Mouse (Mus musculus) midbrain, postnatal 0 days (tissue): Measurements from ENCODE around the gene Slc2a5. TPM values are rescaled to one million over a fixed set of nuclear protein-coding genes. Genes with fewer than 3 reads are reported as not detected.
A peak's percentile ranks its signal among the peaks of the same experiment; 100 is the strongest.

Source experiments
- ATAC-seq: fragments of 200-750 bp; cut with Nextera tagmentation; 2 replicates; pipeline ENCODE4 v1.8.0; 2017; ENCODE audit warnings: moderate number of reproducible peaks, mild to moderate bottlenecking, moderate TSS enrichment, moderate library complexity; ENCODE audit not compliant: low FRiP score
- DNase-seq: peaks from one replicate; pipeline ENCODE4 v3.0.0-alpha.2; 2015; ENCODE audit warnings: low spot score
- H3K27ac ChIP-seq: fragments of 300-500 bp; sonication (generic); 2 replicates; pipeline ENCODE4 v1.5.1; 2014; ENCODE audit warnings: low read depth, mild to moderate bottlenecking, low read length, mixed read lengths
- H3K27me3 ChIP-seq: fragments of 300-500 bp; sonication (generic); 2 replicates; pipeline ENCODE4 v1.6.1; 2014; ENCODE audit warnings: low read length, control low read depth, mixed read lengths; ENCODE audit not compliant: insufficient read depth
- H3K36me3 ChIP-seq: fragments of 300-500 bp; sonication (generic); 2 replicates; pipeline ENCODE4 v1.6.1; 2014; ENCODE audit warnings: low read length, control low read depth, mixed read lengths; ENCODE audit not compliant: insufficient read depth
- H3K4me1 ChIP-seq: fragments of 300-500 bp; sonication (generic); 2 replicates; pipeline ENCODE4 v1.6.1; 2014; ENCODE audit warnings: mild to moderate bottlenecking, control low read depth, antibody characterized with exemption, low read length, mixed read lengths; ENCODE audit not compliant: insufficient read depth
- H3K4me2 ChIP-seq: fragments of 300-500 bp; sonication (generic); 2 replicates; pipeline ENCODE4 v1.6.1; 2014; ENCODE audit warnings: low read depth, mild to moderate bottlenecking, low read length, mixed read lengths; ENCODE audit not compliant: poor library complexity, severe bottlenecking
- H3K4me3 ChIP-seq: fragments of 300-500 bp; sonication (generic); 2 replicates; pipeline ENCODE4 v1.5.1; 2014; ENCODE audit warnings: low read depth, mild to moderate bottlenecking, low read length, moderate library complexity
- H3K9ac ChIP-seq: fragments of 300-500 bp; sonication (generic); replicated peaks from 2 replicates; pipeline ENCODE4 v1.6.1; 2014; ENCODE audit warnings: mild to moderate bottlenecking, low read length, moderate library complexity, mixed read lengths; ENCODE audit not compliant: poor library complexity, severe bottlenecking
- H3K9me3 ChIP-seq: fragments of 300-500 bp; sonication (generic); 2 replicates; pipeline ENCODE4 v1.6.1; 2016; ENCODE audit warnings: low read length, control low read depth
- CTCF ChIP-seq: IDR thresholded peaks from 2 replicates; pipeline ENCODE4 v1.5.1; 2016; ENCODE audit warnings: antibody characterized with exemption, mild to moderate bottlenecking
- WGBS: fragments of 180-500 bp; shearing (Covaris S2); extraction: QIAGEN DNeasy Blood & Tissue Kit; methylation state at CpG from one replicate; pipeline ENCODE4 v1.1.7; 2014; 5-methylcytosine and 5-hydroxymethylcytosine counted together
- polyA plus RNA-seq: library from polyadenylated mRNA; unstranded; fragments of >200 nt; fragmentation: Nextera tagmentation; extraction: Ambion mirVana; gene quantifications from 2 replicates; pipeline ENCODE4 v1.2.1, GENCODE M21; 2015
- total RNA-seq: library from RNA; depleted of rRNA; stranded (reverse); fragments of >200 nt; gene quantifications from 2 replicates; pipeline ENCODE4 v1.2.3, GENCODE M21; 2014

The Slc2a5 gene
- total and polyA plus RNA-seq, 2 experiments from 2014 or later = 3.2 to 4.3 TPM

DNA sequence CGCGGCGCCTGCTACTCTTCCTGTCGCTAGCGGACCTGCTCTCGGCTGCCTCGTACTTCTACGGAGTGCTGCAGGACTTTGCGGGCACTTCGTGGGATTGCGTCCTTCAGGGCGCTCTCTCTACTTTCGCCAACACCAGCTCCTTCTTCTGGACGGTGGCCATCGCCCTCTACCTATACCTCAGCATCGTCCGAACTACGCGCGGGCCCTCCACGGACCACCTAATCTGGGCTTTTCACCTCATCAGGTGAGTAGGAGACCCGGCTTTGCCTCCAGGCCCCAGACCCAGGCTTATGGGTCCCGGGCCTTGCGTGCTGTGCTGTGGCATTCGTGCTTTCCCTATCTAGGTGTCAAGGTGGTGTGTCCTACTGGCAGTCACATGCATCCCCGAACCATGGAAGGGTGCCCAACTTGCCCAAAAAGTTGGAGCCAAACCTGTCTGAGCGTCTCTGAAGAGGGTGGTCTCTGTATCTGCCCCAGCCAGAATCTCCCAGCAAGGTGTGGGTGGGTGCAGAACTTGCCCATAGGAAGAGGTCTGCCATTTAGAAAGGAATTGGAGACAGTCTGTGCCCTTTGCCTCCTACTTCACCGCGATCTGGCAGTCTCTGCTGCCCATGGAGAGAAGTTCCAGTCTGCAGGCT lies 31.1 kb upstream of the Slc2a5 start:
- Histone ChIP-seq H3K36me3 (no peaks in the 10 kb centered on the region), H3K4me1 (peaks cover 7% of the 10 kb centered on the region; the same call in 1 of the 2 replicates), H3K4me3 (peak overlapping the region; percentile 64), H3K27me3 (peaks cover 7% of the 10 kb centered on the region; the same call in 1 of the 2 replicates), H3K4me2 (peak overlapping the region; percentile 99), H3K9me3 (no peaks in the 10 kb centered on the region), H3K9ac (peak overlapping the region; percentile 57), H3K27ac (no peak overlapping the region)
- TF ChIP-seq CTCF = no peak
- DNase-seq = no peak
- no peak for ATAC-seq
- 19% methylated on average over 29 of the region's 29 CpGs for WGBS

- no peaks in the 10 kb centered on the region for H3K9me3 ChIP-seq
- TF ChIP-seq CTCF = no peak
- no peak overlapping the region for H3K9ac ChIP-seq
- H3K4me3 ChIP-seq = no peak overlapping the region
- peaks cover 7% of the 10 kb centered on the region; the same call in 1 of the 2 replicates for H3K4me1 ChIP-seq
- DNase-seq (no peak), ATAC-seq (no peak)
- H3K4me2 ChIP-seq = no peak overlapping the region
- H3K27ac ChIP-seq = no peak overlapping the region
- H3K36me3 ChIP-seq = no peaks in the 10 kb centered on the region
- H3K27me3 ChIP-seq = peaks cover 7% of the 10 kb centered on the region; the same call in 1 of the 2 replicates
- WGBS = 72% methylated on average over 10 of the region's 10 CpGs
These were observed 30.0 kb upstream of the Slc2a5 start for GRCm38 (mm10) chr4:150089121-150089520.

DNA sequence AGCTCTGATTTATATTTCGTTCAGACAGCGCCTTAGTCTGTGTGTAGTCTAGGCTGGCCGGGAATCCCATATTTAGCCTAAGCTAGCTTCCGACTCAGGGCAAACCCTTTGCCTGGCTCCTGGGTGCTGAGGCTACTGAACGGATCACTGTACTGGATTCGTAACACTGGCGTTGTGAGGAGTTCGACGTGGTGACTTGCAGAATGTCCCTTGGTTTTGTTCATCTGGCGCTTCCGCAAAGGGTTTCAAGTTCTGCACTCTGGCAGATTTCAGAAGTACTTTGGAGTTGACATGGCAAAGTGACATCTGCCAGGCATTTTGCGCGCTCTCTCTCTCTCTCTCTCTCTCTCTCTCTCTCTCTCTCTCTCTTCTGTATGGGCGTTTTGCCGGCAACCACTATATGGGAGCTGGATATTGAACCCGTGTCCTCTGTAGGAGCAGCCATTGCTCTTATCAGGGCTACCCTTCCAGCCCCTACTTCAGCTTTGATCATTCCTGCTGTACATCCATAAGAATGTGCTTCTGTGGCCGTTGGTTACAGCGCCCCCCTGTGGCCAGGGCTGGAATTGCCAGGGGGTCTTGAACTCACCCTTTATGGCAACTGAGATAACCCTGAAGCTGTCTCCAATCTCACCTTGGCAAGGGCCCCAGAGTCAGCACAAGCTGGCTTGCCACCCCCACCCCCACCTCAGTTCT lies 27.0 kb upstream of the Slc2a5 start:
- DNase-seq = no peak
- WGBS = 84% methylated on average over 18 of the region's 18 CpGs
- no peaks in the 10 kb centered on the region for H3K36me3 ChIP-seq
- H3K27me3 ChIP-seq = peaks cover 7% of the 10 kb centered on the region; the same call in 1 of the 2 replicates
- no peak overlapping the region for H3K9ac ChIP-seq
- peak; percentile 61 for TF ChIP-seq CTCF
- no peak overlapping the region for H3K4me2 ChIP-seq
- no peak for ATAC-seq
- peaks cover 9% of the 10 kb centered on the region; the same call in 1 of the 2 replicates for H3K4me1 ChIP-seq
- no peaks in the 10 kb centered on the region for H3K9me3 ChIP-seq
- H3K4me3 ChIP-seq = no peak overlapping the region
- H3K27ac ChIP-seq = no peak overlapping the region

DNA sequence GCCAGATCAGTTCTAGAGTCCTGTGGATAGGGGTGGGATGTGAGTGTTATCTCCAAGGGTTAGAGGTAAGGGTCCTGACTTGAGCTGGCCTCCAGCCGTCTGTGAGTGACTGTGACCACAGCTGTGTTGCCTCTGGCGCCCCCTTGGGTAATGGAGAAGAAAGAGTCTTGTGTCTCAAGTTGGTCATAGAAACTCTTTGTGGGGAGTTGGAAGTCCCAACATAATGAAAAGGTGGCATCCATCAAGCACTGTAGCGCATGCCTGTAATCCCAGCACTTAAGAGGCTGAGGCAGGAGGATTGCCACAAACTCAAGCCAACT lies 26.5 kb upstream of the Slc2a5 start:
- H3K27me3 ChIP-seq = peaks cover 7% of the 10 kb centered on the region; the same call in 1 of the 2 replicates
- peaks cover 9% of the 10 kb centered on the region; the same call in 1 of the 2 replicates for H3K4me1 ChIP-seq
- no peak overlapping the region for H3K4me2 ChIP-seq
- H3K27ac ChIP-seq = no peak overlapping the region
- no peaks in the 10 kb centered on the region for H3K36me3 ChIP-seq
- H3K9ac ChIP-seq = no peak overlapping the region
- H3K9me3 ChIP-seq = no peaks in the 10 kb centered on the region
- TF ChIP-seq CTCF = no peak
- ATAC-seq = no peak
- DNase-seq = no peak
- 58% methylated on average over 3 of the region's 3 CpGs for WGBS
- no peak overlapping the region for H3K4me3 ChIP-seq

DNA sequence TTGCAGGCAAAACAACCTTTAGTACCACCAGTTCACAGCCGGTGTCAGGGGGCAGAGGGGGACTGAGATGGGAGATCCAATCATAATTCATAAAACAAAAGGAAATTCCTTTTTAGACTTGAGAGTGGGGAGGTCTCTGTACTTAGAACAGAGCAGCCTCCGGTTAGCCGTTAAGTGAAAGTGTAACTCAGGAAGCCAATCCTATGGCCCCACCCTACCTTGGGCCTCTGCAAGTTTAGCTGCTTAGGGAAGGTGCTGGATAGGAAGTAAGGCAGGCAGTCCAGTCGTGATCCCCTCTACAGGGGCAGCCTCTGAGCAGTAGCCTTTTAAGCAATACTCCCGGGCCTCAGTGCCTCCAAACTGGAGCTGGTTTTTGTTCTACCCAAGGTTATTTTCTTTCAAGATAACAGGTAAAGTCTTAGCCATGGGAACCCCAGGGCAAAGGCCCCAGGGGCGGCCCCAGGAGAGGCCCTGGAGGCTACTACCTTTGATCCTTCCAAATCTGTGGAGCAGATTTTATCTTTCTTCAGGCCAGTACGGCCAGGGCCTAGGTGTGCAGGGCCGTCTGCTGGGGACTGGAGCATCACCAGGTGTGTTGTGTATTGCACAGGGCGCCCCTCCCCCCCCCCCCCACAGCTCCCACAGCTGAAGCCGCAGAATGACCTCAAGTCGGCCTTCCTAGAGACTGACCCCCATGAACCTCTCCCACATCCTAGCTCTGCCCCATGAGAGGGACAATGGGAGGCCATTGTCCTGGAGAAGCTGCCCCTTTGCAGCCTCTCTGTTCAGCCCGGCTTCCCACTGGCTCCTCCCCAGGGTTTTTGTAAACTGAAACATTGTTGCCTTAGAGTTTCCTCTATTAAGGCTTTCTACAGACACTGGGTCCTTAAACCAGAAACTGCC lies 25.3 kb upstream of the Slc2a5 start:
- DNase-seq = no peak
- Histone ChIP-seq H3K9ac (no peak overlapping the region), H3K36me3 (no peaks in the 10 kb centered on the region), H3K4me3 (no peak overlapping the region), H3K4me2 (no peak overlapping the region), H3K9me3 (no peaks in the 10 kb centered on the region), H3K4me1 (0 out of 2 replicates have a peak, but pooled peaks cover 2% of the 10 kb centered on the region), H3K27me3 (peaks cover 4% of the 10 kb centered on the region; the same call in 1 of the 2 replicates), H3K27ac (no peak overlapping the region)
- ATAC-seq = no peak
- TF ChIP-seq CTCF = no peak
- WGBS = 40% methylated on average over 10 of the region's 12 CpGs
